Comparison of ENCODE assay signal across 22 mouse cellular contexts in the genomic region with DNA sequence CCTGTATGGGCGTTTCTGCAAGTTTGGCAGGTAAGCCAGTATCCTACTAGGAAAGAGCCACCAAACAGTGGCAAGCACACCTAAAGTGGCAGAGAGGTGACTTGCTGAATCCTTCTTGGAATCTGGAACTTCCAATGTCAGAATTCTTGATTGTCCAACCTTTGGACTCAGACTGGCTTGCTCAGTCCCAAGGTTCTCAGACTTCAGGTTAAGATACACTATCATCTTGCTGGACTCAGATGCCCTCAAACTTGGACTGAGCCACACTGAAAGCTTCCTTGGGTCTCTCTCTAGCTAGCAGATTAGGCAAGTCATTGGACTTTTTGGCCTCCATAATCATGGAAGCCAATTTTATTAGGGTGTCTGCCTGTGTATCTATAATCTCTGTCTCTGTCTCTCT. TPM values are rescaled to one million over a fixed set of nuclear protein-coding genes. Genes with fewer than 3 reads are reported as not detected.
DNase-seq lines count a peak whose midpoint lies in the region; ATAC-seq and TF ChIP-seq lines count a peak whose summit lies in the region.
"Had no signal": no experiment of that assay in that cellular context is flagged by ENCODE, and none has a peak within 500 bp of the region (broad histone marks: within the 10 kb centered on the region; RNA-seq: fewer than 3 reads in every experiment).

No protein-coding gene starts in this region.

- no peak overlapping the region for H3K4me2 ChIP-seq in kidney, embryonic 14.5 days (replicated peaks; ENCODE audit: low read depth, low read length)
- H3K4me2 ChIP-seq in intestine, embryonic 15.5 days (replicated peaks), result no peak overlapping the region
- H3K4me2 ChIP-seq in intestine, embryonic 16.5 days (ENCODE audit: low read depth, low read length), result no peak overlapping the region
- H3K4me2 ChIP-seq: embryonic facial prominence, embryonic 13.5 days; embryonic facial prominence, embryonic 15.5 days; forebrain, embryonic 12.5 days had no signal

- H3K4me1 ChIP-seq in kidney, adult 2 months (ENCODE audit: control insufficient read depth, insufficient read depth, low read length), result no peaks in the 10 kb centered on the region
- H3K4me1 ChIP-seq in kidney, embryonic 14.5 days (ENCODE audit: control insufficient read depth, insufficient read depth, low read length), result 0 out of 2 replicates have a peak, but pooled peaks cover 4% of the 10 kb centered on the region
- no peaks in the 10 kb centered on the region for H3K4me1 ChIP-seq in intestine, embryonic 15.5 days (replicated peaks)
- H3K4me1 ChIP-seq in intestine, embryonic 16.5 days (ENCODE audit: control insufficient read depth, insufficient read depth, low read length), result peaks cover 2% of the 10 kb centered on the region; the same call in 1 of the 2 replicates
- H3K4me1 ChIP-seq: embryonic facial prominence, embryonic 13.5 days; embryonic facial prominence, embryonic 15.5 days; forebrain, embryonic 10.5 days; forebrain, embryonic 12.5 days had no signal

- H3K36me3 ChIP-seq in kidney, adult 2 months (ENCODE audit: control insufficient read depth, insufficient read depth, low read length), result no peaks in the 10 kb centered on the region
- H3K36me3 ChIP-seq in kidney, embryonic 14.5 days (ENCODE audit: control insufficient read depth, insufficient read depth, low read length), result no peaks in the 10 kb centered on the region
- H3K36me3 ChIP-seq in intestine, embryonic 15.5 days, result no peaks in the 10 kb centered on the region
- H3K36me3 ChIP-seq in intestine, embryonic 16.5 days (ENCODE audit: control insufficient read depth, insufficient read depth, low read length), result no peaks in the 10 kb centered on the region
- H3K36me3 ChIP-seq: embryonic facial prominence, embryonic 13.5 days; embryonic facial prominence, embryonic 15.5 days; forebrain, embryonic 10.5 days; forebrain, embryonic 12.5 days had no signal

- TF ChIP-seq POLR2A in kidney, adult 2 months (IDR thresholded peaks at IDR 0.05; ENCODE audit: low read depth, low read length), result no peak

- no peak overlapping the region for H3K27ac ChIP-seq in kidney, adult 2 months (ENCODE audit: insufficient read depth, low read depth, low read length)
- H3K27ac ChIP-seq in kidney, embryonic 14.5 days (ENCODE audit: low read depth, low read length), result no peak overlapping the region
- no peak overlapping the region for H3K27ac ChIP-seq in intestine, embryonic 15.5 days
- no peak overlapping the region for H3K27ac ChIP-seq in intestine, embryonic 16.5 days (ENCODE audit: low read length)
- H3K27ac ChIP-seq: embryonic facial prominence, embryonic 13.5 days; embryonic facial prominence, embryonic 15.5 days; forebrain, embryonic 10.5 days; forebrain, embryonic 12.5 days had no signal

- TF ChIP-seq CTCF in kidney, adult 2 months (conservative IDR thresholded peaks at IDR 0.05; ENCODE audit: insufficient read depth, insufficient read length, low read depth, low read length), result no peak

- no peak overlapping the region for H3K9ac ChIP-seq in kidney, embryonic 14.5 days (ENCODE audit: low read depth, low read length)
- H3K9ac ChIP-seq in intestine, embryonic 15.5 days, result no peak overlapping the region
- no peak overlapping the region for H3K9ac ChIP-seq in intestine, embryonic 16.5 days (ENCODE audit: low read depth, low read length)
- H3K9ac ChIP-seq: embryonic facial prominence, embryonic 13.5 days; embryonic facial prominence, embryonic 15.5 days; forebrain, embryonic 12.5 days had no signal

- WGBS in kidney, adult 2 months, result 90% methylated on average over 1 of the region's 1 CpGs
- 100% methylated on average over 1 of the region's 1 CpGs for WGBS in kidney, embryonic 14.5 days
- WGBS in intestine, embryonic 15.5 days, result 90% methylated on average over 1 of the region's 1 CpGs
- WGBS in intestine, embryonic 16.5 days, result 84% methylated on average over 1 of the region's 1 CpGs

- H3K4me3 ChIP-seq in kidney, adult 2 months (ENCODE audit: insufficient read depth, low read depth, low read length), result no peak overlapping the region
- no peak overlapping the region for H3K4me3 ChIP-seq in kidney, embryonic 14.5 days (ENCODE audit: low read length)
- H3K4me3 ChIP-seq in intestine, embryonic 15.5 days (replicated peaks), result no peak overlapping the region
- no peak overlapping the region for H3K4me3 ChIP-seq in intestine, embryonic 16.5 days (ENCODE audit: low read length)
- H3K4me3 ChIP-seq: embryonic facial prominence, embryonic 13.5 days; embryonic facial prominence, embryonic 15.5 days; erythroblast, embryonic 14.5 days; forebrain, embryonic 10.5 days; forebrain, embryonic 12.5 days had no signal

- DNase-seq in kidney, adult 2 months, result peak; percentile 14
- no peak for DNase-seq in thymus, postnatal 36 days
- DNase-seq in frontal cortex, adult 2 months (ENCODE audit: extremely low spot score in 1 of 2, low spot score in 1 of 2), result no peak
- DNase-seq: adrenal gland, adult 2 months; adrenal gland, postnatal 10 days; adrenal gland, postnatal 25 days; cerebellum, adult 11 months; cerebellum, adult 18-20 months; cerebellum, adult 8-10 months; cerebellum, adult 9-11 months; cerebellum, postnatal 14 days; cerebellum, postnatal 36 days; embryo, embryonic 11 days had no signal

- no peaks in the 10 kb centered on the region for H3K27me3 ChIP-seq in kidney, adult 2 months (replicated peaks; ENCODE audit: control insufficient read depth, insufficient read depth, low read length)
- H3K27me3 ChIP-seq in kidney, embryonic 14.5 days (ENCODE audit: control insufficient read depth, insufficient read depth, low read length), result no peaks in the 10 kb centered on the region
- no peaks in the 10 kb centered on the region for H3K27me3 ChIP-seq in intestine, embryonic 15.5 days (replicated peaks)
- no peaks in the 10 kb centered on the region for H3K27me3 ChIP-seq in intestine, embryonic 16.5 days (replicated peaks; ENCODE audit: control insufficient read depth, insufficient read depth, low read length)
- H3K27me3 ChIP-seq: embryonic facial prominence, embryonic 13.5 days; embryonic facial prominence, embryonic 15.5 days; forebrain, embryonic 12.5 days had no signal

- ATAC-seq in kidney, embryonic 14.5 days (ENCODE audit: low FRiP score, low TSS enrichment), result no peak
- 0 out of 2 replicates have a peak, but pooled peaks have one; percentile 52 for ATAC-seq in intestine, embryonic 15.5 days
- peak; percentile 72 for ATAC-seq in intestine, embryonic 16.5 days
- ATAC-seq: forebrain, embryonic 14.5 days had no signal

- no peaks in the 10 kb centered on the region for H3K9me3 ChIP-seq in kidney, embryonic 14.5 days (ENCODE audit: control insufficient read depth, low read length)
- H3K9me3 ChIP-seq in intestine, embryonic 15.5 days, result no peaks in the 10 kb centered on the region
- H3K9me3 ChIP-seq in intestine, embryonic 16.5 days (ENCODE audit: control insufficient read depth, low read length), result no peaks in the 10 kb centered on the region
- H3K9me3 ChIP-seq: embryonic facial prominence, embryonic 13.5 days; embryonic facial prominence, embryonic 15.5 days; forebrain, embryonic 10.5 days; forebrain, embryonic 12.5 days had no signal

RNA-seq across cellular contexts. Expression of a gene that starts 10.8 kb away (rescaled TPM):
- 10.3 and 14.7 TPM in 2 replicates for polyA plus RNA-seq in kidney, adult 2 months (2012; rRNA removed)
- 16.5 and 26.0 TPM in 2 replicates for polyA plus RNA-seq in kidney, embryonic 14.5 days (2014; fragmentation: Nextera tagmentation; extraction: Ambion mirVana)
- polyA plus RNA-seq in intestine, embryonic 15.5 days (2015; fragmentation: Nextera tagmentation; extraction: Ambion mirVana), result 16.1 and 17.8 TPM in 2 replicates
- polyA plus RNA-seq in intestine, embryonic 16.5 days (2015; fragmentation: Nextera tagmentation; extraction: Ambion mirVana), result 9.8 and 13.3 TPM in 2 replicates
- polyA plus RNA-seq in frontal cortex, adult 2 months (2012; rRNA removed), result 28.3 and 28.8 TPM in 2 replicates
